Mouse (Mus musculus) brain, adult 2 months (tissue): ENCODE measurements around the gene 2900011O08Rik.
A peak's percentile ranks its signal among the peaks of the same experiment; 100 is the strongest.

Source experiments
- DNase-seq: peaks from one replicate; pipeline ENCODE4 v3.0.0; 2011; ENCODE audit warnings: low read depth, low spot score

2900011O08Rik gene

DNA sequence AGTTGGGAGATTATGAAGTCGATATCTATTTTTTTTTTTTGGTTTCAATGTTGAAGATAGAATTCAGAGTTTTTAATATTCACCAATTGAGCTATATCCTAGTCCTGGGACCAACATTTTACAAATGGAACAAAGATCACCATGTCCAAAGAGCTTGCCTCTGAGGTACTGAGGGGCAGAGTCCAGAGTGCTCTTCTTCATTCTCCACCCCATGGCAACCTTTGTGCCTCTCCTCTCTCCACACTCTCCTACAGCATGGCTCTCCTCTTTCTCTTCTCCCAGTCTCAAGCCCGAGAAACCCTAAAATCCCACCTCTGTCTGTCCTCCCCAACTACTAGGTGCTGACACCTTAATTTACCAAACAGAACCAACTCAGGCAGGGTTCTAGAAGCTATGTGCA, 18.3 kb downstream of the 2900011O08Rik start:
- no peak for DNase-seq

DNA sequence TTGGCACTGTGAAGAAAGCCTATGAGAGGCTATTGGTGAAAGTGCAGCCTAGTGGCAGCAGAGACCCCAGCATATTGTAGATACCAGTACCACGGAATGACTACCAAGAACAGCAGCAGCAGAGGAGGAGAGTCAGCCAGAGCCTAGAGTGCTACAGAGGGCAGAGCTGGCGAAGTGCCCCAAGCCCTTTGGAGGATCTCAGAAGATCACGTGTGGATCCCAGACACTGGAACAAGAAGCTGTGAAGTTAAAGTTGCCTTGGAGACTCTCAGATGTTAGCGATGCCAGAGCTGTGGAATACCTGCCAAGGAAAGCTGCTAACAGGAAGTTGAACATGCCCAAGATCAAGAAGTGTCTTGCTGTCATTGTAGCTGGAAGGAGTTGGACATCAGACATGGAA, 18.9 kb downstream of the 2900011O08Rik start:
- peak; percentile 16 for DNase-seq

DNA sequence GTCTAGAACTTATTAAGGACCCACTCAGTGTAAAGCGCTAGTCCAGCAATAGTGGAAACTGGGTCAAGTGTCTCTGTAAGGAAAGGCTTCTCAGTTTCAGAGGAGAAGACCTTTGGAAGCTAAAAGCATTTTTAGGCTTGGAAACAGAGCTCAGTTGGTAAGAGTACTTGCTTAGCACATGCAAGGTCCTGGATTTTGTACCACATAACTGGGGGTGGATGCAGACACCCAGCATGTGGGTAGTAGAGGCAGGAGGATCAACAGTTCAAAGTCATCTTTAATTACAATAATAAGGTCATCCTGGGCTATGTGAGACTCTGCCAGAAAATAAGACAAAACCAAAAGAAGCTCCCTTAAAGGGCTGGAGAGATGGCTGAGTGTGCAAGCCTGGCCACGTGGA, 21.7 kb downstream of the 2900011O08Rik start:
- no peak for DNase-seq

DNA sequence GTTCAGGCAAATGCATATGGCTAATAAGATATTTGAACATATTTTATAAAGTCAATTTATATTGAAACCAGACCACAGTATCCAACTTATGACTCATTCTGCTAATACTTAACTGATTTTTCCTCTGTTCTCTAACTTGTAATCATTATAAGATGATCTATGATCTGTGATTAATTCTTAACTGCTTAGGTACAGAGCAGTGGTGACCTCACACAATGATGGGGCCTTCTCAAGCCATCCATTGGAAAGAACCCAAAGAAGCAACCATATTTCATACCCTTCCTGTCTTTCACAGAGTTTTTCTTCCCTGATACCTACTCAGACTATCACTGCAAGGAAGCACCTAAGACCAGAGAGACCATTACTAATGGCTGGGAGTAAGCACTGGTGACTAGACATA, 22.3 kb downstream of the 2900011O08Rik start:
- DNase-seq, result no peak

DNA sequence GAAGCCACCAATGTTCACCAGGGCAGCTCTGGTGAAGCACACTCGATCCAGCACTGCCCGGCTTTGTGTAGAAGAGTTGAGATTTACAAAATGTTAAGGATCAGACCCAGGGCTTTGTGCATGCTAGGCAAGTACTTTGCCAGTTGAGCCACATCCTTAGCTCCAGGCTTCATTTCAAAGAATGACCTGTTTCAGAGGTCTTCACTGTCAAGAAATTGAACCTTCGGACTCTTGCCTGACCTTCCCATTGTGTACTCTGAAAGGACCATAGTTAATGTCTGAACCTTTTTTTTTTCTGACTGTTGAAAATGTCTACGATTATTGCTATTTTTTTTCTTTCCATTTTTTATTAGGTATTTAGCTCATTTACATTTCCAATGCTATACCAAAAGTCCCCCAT, 23.6 kb downstream of the 2900011O08Rik start:
- no peak for DNase-seq

DNA sequence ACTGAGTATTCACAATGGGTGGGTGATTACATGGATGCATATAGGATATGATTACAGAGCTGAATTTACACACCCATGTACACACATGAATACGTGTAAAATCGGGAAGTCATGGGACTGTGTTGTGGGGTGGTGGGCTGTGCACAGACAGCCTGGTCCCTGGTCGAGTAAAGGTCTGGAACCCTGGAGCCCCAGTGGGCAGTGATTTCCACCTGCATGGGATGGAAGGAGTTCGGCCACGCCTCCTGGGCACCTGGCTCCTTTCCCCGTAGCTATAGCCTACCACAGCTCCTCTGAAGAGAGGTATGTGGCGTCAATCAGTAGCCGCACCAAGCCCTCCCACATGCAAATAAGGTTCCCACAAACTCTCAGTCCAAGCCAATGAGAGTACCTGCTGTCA, 30.9 kb downstream of the 2900011O08Rik start:
- DNase-seq, result no peak

DNA sequence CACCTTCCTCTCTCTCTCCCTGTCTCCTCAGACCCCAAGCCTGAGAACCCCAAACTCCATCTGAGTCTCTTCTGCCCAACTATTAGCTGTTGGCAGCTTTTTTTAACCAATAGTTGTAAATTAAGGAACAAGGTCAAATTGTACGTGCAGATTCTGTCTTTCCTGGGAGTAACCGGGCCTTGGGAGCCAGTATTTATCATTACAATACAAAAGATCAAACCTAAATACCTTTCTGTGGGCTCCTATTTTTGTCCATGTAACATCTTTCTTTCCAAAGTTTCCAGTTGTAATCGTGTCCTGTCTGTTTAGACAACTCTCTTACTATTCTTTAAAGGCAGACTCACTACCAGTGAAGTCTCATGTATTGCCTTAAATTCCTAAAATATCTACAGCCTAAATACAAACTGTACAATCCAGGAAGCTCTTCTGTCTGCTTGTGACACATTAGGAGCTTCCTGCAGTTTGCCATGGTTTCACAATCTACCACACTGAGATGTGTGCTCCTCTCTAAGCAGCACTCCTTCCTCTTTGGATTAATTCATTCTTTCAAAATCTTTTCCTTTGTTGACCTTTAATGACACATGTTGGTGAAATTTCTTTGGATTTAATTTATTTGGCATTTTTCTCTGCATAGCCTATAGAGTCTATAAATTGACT, 34.9 kb downstream of the 2900011O08Rik start:
- DNase-seq, result no peak

DNA sequence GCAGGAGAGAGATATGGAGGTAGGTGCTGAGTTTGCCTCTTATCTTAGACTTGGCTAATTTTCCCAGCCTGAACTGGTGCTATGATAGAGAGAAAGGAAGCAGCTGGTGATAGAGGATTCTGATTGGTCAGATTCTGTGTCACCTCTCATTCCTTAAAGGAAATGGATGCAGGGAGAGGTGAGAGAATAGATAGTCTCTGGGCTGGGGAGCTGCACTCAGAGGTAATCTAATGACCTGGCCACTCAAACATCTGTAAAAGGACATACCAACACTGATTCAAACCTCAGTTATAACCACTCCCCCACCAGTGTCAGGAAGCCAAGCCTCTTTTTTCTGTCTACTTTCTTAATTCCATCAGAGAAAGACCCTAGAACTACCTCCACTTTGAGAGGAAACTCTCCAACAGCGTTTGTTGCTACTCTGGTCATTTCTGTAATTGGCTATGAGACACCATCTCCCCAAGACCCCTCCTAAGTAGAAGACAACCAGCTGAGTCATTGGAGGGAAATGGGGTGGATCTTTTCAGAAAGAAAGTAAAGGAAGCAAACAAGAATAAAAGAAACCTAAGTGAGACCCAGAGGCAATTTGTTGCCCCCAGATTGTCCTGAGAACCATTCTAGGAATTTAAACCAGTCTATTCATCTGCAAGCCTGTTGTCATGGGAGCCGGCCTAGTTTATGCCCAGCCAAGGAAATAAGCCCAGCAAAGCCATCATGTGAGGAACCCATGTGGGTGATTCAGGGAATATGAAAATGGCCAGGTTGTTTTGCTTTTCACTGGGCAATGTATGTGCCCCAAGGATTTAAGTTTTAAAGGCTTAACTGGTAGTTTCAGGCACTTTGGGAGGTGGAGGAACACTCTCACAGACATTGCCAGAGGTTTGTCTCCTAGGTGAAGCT, 38.9 kb downstream of the 2900011O08Rik start:
- peak; percentile 25 for DNase-seq

DNA sequence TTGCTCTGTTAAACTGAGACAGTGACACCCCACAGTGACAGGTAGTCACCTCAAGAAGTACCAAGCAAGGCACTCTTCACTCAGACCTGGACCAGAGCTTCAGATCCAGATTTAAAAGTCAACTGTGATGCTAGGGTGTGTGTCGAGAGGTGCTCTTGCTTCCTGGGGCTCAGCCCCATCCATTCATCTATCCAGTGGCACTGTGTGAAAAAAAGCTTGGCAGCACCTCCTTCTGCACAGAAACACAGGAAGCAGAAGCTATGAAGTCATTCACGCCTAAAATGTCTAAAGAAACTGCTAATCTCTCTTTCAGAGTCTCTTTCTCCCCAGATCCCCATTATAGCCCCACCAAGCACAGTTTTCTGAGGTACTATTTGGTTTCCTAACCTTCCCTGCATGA, 42.7 kb downstream of the 2900011O08Rik start:
- peak; percentile 60 for DNase-seq

DNA sequence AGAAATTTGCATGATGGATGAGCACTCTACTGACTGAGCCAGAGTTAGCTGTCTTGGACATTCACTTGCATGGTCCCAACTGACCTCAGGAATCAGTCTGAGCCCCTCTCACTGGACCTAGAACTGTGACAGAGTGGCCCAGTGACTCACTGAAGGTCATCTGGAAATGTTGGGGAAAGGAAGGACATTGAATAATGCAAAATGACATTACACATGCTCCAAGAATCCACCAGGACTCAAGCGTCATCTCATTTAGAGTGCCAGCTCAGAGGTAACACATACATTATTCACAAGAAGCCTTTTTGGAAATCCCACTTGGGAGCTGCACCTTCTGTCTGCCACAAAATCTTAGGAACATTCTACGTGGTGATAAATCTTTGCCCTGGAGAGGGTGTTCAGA, 43.4 kb downstream of the 2900011O08Rik start:
- peak; percentile 73 for DNase-seq

DNA sequence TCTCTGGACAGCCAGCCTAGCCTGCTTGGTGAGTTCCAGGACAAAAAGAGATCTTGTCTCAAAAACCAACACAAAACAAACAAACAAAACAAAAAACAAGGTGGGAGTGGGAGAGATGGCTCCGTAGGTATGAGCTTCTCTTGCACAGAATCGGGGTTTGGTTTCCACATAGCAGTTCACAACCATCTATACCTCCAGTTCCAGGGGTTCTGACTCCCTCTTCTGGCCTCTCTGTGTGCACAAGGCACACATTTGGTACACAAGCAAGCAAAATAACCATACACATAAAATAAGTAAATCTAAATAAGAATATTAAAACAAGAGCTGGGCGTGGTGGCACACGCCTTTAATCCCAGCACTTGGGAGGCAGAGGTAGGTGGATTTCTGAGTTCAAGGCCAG, 44.2 kb downstream of the 2900011O08Rik start:
- DNase-seq, result peak; percentile 19

DNA sequence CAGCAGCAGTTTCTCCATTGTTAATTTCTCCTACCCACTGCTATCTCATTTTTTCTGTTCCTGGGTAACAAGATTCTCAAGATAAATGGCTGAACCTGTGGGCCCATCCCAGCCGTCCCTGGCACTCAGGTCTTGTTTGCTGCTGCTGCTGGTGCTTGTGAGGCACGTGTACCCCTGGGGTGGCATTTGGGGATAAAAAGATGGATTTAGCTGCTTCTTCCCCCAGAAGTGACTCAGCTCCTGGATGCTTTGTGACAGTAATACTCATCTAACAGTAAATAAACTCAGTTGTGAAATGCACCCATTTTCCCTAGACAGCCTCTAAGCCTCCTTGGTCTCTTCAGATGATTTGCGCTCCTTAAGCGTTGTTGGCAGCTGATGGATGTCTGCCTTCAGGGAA, 46.7 kb downstream of the 2900011O08Rik start:
- peak; percentile 61 for DNase-seq

DNA sequence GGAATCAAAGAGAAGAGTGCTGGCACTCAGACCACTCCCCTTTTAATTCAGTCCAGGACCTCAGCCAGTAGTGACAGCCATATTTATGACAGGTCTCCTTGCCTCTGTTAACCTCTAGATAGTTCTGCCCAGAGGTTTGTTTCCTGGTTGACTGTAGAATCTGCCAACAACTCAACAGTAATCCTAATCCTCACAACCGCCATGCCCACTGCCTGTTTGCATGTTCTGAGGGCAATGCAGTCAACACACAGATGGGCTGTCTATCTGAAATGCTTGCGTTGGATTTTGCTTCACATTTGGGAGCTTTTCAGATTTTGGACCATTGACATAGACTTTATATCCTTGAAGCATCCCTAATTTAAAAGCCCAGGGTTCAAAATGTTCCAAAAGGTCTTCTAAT, 56.0 kb downstream of the 2900011O08Rik start:
- no peak for DNase-seq

DNA sequence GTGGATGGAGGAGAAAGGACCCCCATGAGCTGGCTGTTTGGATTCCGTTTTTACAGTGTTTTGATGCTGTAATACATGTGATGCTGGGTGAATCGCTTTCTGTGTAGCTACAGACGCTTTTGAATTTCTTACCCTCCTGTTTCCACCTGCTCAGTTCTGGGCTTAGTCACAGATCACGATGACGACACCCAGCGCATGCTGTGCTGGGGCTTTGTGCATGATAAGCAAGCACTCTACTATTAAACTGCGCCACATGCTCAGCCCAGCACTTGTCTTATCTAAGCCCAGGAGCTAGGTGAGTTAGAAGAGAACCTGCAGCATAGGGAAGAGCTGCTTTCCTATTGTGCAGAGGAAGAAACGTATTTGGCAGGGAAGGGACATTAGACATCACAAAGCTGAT, 58.3 kb downstream of the 2900011O08Rik start:
- peak; percentile 94 for DNase-seq

DNA sequence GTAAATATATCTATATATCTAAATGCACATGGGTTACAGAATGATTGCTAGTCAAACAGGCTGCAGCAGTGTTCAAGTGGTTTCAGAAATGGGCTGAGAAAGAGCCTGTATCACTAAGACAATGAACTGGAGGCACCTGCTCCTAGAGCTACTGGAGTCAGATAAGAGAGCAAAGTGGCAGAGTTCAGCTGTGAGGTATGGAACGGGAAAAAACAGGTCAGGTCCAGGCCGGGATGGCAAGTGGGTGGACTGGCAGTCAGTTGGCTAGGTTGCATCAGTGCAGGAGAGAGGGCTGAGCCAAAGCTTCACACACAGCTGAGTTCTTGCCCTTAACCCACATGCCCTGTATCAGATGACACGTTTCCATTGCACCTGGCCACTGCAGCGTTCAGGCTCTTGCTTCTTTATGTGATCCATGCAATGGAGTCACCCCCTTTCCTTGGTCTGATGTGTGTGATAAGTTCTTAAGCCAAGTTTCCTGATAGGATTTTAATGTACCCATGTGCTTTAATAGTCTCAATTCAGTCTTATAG, 59.9 kb downstream of the 2900011O08Rik start:
- no peak for DNase-seq

DNA sequence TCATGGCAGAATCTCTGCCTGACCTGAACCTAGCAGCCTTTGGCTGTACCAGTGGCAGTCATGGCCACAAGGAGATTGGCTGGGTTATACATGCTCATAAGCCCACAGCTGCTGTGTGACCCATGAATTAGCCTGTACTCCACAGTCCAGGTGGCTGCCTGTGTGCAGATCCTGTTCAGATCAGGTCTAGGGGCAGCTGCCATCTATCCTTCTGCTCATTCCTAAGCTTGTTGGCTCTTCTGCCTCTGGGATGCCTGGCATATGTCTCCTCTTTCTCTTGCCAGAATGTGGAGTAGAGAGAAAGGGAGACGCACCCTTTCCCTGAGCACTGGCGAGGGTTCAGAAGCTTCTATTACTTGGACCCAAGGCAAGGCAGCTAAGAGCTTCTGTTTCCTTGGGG, 65.8 kb downstream of the 2900011O08Rik start:
- peak; percentile 95 for DNase-seq

DNA sequence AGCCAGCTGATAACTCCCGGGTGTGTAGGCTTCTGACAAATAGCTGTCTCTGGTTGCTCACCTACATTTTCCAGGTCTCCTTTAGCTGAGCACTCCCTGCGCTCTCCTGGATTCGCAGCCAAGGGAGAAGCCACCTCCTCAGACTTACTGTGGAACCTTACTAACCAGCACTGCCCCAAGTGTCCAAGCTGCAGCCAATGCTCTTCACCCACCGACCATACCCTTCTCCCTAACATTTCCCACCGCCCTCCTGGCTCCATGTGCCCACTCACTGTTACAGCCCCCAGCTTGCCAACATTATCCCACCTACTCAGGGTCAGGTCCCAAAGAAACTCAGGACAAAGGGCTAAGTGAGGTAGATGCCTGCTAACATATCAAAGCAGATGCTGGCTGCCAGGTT, 66.7 kb downstream of the 2900011O08Rik start:
- DNase-seq, result no peak

DNA sequence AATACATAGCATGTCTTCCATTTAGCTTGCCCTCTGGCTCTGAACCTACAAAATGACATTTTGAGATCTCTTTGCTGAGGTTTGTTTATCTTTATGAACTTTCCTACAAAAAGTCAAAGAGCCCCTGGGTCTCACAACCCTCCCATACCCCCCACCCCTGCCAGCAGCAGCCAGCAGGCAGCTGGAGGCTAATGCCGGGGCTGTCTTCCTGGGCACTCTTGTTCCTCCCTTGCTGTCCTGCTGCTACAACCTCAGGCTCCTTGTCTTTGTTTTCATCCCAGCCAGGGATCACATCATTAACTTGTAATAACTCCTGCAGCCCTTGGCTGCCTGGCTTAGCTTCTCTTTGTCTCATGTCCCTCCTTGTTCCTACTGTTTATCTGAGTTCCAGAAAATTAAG, 68.9 kb downstream of the 2900011O08Rik start:
- DNase-seq, result no peak

DNA sequence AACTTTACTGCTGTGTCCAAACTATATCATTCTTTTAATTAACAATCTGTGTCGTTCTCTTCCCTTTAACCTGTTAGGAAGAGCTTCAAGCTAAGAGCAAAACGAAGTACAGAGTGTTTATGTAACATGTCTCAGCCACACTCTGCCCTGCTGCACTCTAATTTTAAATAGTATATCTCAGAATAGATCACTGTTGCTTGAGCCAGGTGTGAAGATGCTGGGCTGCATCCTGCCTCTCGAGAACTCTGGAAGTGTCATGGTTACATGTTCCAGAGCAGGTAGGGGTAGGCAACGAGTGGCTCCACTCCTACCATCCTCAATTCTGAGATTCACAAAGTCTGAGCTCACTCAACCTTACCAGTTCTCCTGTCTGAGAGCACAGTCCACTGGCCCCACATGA, 70.3 kb downstream of the 2900011O08Rik start:
- DNase-seq, result peak; percentile 58

DNA sequence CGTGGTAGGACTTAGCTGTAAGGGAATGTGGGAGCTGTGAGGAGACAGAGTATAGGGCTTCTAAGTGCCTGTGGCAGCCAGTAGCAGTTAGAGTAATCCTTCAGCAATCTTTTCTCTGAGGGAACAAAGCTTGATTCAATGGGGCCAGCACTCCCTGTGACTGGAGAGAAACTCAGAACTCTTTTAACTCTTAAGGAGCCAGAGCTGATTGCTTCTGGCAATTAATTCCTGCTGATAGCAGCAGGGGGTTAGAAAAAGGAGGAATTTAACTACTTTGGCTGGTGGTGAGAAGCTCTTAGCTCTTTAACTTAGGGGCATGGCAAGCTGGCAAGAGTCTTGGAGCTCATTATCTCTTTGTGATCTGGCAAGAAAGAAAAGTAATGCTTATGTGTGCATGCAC, 72.1 kb downstream of the 2900011O08Rik start:
- no peak for DNase-seq

DNA sequence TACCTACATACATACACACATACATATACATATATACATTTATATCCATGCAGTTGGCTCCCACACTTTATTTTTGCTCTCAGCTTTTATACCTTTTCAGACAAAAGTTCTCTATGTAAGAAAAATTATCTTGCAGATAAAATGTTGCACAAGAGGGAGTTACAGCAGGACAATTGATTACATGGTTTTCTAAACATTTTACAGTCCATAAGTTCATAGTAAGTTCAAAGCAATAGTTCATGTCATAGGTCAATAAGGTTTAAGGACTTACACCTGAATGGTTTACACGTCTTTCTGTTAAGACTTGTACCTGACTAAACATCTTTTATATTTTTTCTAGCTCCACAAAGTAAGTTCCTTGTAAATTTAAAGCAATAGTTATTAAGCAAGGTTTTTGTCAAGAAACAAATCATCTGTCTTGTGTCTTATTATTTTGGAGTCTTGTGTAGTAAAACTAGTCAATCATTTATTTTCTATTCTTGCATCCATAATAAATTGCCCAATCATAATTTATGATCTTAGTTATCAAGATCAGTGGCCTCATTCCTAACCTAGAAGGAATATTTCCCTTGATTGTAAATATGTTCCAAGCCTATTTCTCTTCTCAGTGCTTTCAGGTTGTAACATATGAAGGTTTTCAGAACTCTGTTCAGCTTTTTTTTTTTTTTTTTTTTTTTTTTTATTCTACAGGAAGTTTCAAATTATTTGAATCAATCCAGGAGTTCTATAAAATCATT, 72.9 kb downstream of the 2900011O08Rik start:
- DNase-seq, result no peak

DNA sequence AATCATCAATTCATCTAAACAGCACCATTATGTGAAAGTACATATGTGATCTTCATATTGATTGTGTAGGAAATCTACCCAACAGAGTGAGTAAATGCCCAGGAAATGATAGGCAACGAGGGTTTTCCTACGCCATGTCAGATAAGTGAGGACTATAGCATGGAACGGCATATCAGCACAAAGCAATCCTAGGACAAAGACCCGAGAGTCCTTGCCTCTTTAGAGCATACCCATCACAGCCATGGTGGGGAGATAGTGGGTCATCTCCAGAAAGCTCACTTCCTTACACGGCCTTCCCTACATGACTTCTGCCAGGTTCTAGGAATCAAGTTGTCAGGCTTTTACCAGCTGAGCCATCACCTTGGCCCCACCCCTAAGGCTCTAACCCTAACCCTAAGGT, 73.5 kb downstream of the 2900011O08Rik start:
- DNase-seq, result no peak
